Mouse (Mus musculus) layer of hippocampus, adult 8-10 months (tissue): ENCODE data around the gene Gm43302. TPM values are rescaled to one million over a fixed set of nuclear protein-coding genes. Genes with fewer than 3 reads are reported as not detected.
"Not testable (repeated sequence)": the region's sequence is repeated elsewhere in the genome, so short reads cannot be mapped to it uniquely, and the experiment has no call there.

Experiments
- DNase-seq, 2 experiments: peaks; one replicate each; pipeline ENCODE4 v3.0.0; 2022; ENCODE audit warnings: low spot score in 2 of 2
- total RNA-seq, 4 experiments: library from RNA; stranded (reverse); gene quantifications; 2 replicates each; pipeline ENCODE4 v1.2.4; 2022

Gm43302 gene
- not detected for total RNA-seq

GRCm38 (mm10) chr5:105293226-105294165 lies at the start of gene Gm43302, which contains the start of gene Gbp6:
Gene Gm43302, minus strand, starts transcription at chr5:105293695.
Gene Gbp6, minus strand, starts transcription at chr5:105293698.
- not testable (repeated sequence) for DNase-seq

- DNase-seq = no peak
Measured at GRCm38 (mm10) chr5:105341281-105341680, 47.8 kb upstream of the Gm43302 start.

GRCm38 (mm10) chr5:105322543-105322942 lies 29.0 kb upstream of the Gm43302 start:
- DNase-seq = no peak

GRCm38 (mm10) chr5:105310941-105311340 lies 17.4 kb upstream of the Gm43302 start:
- DNase-seq = no peak

GRCm38 (mm10) chr5:105309148-105309547 lies 15.7 kb upstream of the Gm43302 start:
- DNase-seq = not testable (repeated sequence)

- not testable (repeated sequence) for DNase-seq
Measured at GRCm38 (mm10) chr5:105306946-105307345, 13.5 kb upstream of the Gm43302 start.

GRCm38 (mm10) chr5:105306159-105306581 lies 12.7 kb upstream of the Gm43302 start:
- DNase-seq = no peak

GRCm38 (mm10) chr5:105305671-105306070 lies 12.2 kb upstream of the Gm43302 start:
- DNase-seq = not testable (repeated sequence)

GRCm38 (mm10) chr5:105301963-105302362 lies 8.5 kb upstream of the Gm43302 start:
- no peak for DNase-seq

- no peak for DNase-seq
Measured at GRCm38 (mm10) chr5:105301531-105301930, 8.0 kb upstream of the Gm43302 start.

- no peak for DNase-seq
Measured at GRCm38 (mm10) chr5:105295746-105296145, 2.3 kb upstream of the Gm43302 start.

GRCm38 (mm10) chr5:105292492-105292891 lies 1.0 kb downstream of the Gm43302 start:
- DNase-seq = no peak

GRCm38 (mm10) chr5:105290921-105291320 lies 2.6 kb downstream of the Gm43302 start:
- DNase-seq = not testable (repeated sequence)

- not testable (repeated sequence) for DNase-seq
Measured at GRCm38 (mm10) chr5:105260673-105261072, 32.8 kb downstream of the Gm43302 start.

GRCm38 (mm10) chr5:105252491-105252890 lies 41.0 kb downstream of the Gm43302 start:
- no peak for DNase-seq

GRCm38 (mm10) chr5:105244741-105245140 lies 48.8 kb downstream of the Gm43302 start:
- DNase-seq = not testable (repeated sequence)

GRCm38 (mm10) chr5:105240982-105241381 lies 52.5 kb downstream of the Gm43302 start:
- DNase-seq = not testable (repeated sequence)

- DNase-seq = not testable (repeated sequence)
Measured at GRCm38 (mm10) chr5:105239483-105240047, 53.9 kb downstream of the Gm43302 start, which contains the start of gene Gbp10. Gene Gbp10, minus strand, starts transcription at chr5:105239533.

- not testable (repeated sequence) for DNase-seq
Measured at GRCm38 (mm10) chr5:105238402-105238801, 55.1 kb downstream of the Gm43302 start.

GRCm38 (mm10) chr5:105236040-105236439 lies 57.5 kb downstream of the Gm43302 start:
- DNase-seq = not testable (repeated sequence)

GRCm38 (mm10) chr5:105208957-105209356 lies 84.5 kb downstream of the Gm43302 start:
- not testable (repeated sequence) for DNase-seq

GRCm38 (mm10) chr5:105200791-105201355 lies 92.6 kb downstream of the Gm43302 start:
- not testable (repeated sequence) for DNase-seq
